Mouse (Mus musculus): ENCODE data around the gene Mrps18b. TPM values are rescaled to one million over a fixed set of nuclear protein-coding genes. Genes with fewer than 3 reads are reported as not detected.

The Mrps18b gene
- polyA plus RNA-seq (2012; ENCODE audit: low replicate concordance), result 4.0 and 5.1 TPM in 2 replicates

GRCm38 (mm10) chr17:35916297-35917142, at the start of gene Mrps18b, which contains the start of gene Ppp1r10:
Gene Mrps18b (minus strand): TSS chr17:35916389.
Gene Ppp1r10 (plus strand): TSS chr17:35916434.

GRCm38 (mm10) chr17:35909919-35910369, 6.2 kb downstream of the Mrps18b start, which contains the start of gene Atat1:
Gene Atat1 (minus strand): TSS chr17:35910075.

GRCm38 (mm10) chr17:35896781-35897643, 19.2 kb downstream of the Mrps18b start, which contains the start of gene 2310061I04Rik:
Gene 2310061I04Rik (minus strand): TSS chr17:35897431.

GRCm38 (mm10) chr17:35879245-35880057, 36.7 kb downstream of the Mrps18b start, which contains the start of gene Dhx16:
Gene Dhx16 (plus strand): TSS chr17:35879819.

GRCm38 (mm10) chr17:35865481-35866280, 50.5 kb downstream of the Mrps18b start, which contains the start of gene Ppp1r18:
Gene Ppp1r18 (plus strand): TSS chr17:35865593.

GRCm38 (mm10) chr17:35861198-35861857, 54.9 kb downstream of the Mrps18b start, which contains the start of gene Nrm:
Gene Nrm (plus strand): TSS chr17:35861318.

Other genes starting within 250 kb of the Mrps18b start
- gene Vars2, start 248.8 kb downstream of the Mrps18b start, polyA plus RNA-seq (2012; ENCODE audit: low replicate concordance), result 46.5 and 99.2 TPM in 2 replicates
- 8.3 and 11.4 TPM in 2 replicates for gene Gtf2h4, start 242.7 kb downstream of the Mrps18b start, polyA plus RNA-seq (2012; ENCODE audit: low replicate concordance)
- 16.9 and 62.8 TPM in 2 replicates for gene Ddr1, start 211.8 kb downstream of the Mrps18b start, polyA plus RNA-seq (2012; ENCODE audit: low replicate concordance)
- gene Ier3, start 94.7 kb downstream of the Mrps18b start, polyA plus RNA-seq (2012; ENCODE audit: low replicate concordance), result 8.4 and 14.3 TPM in 2 replicates
- gene Flot1, start 93.2 kb downstream of the Mrps18b start, polyA plus RNA-seq (2012; ENCODE audit: low replicate concordance), result 36.3 and 38.3 TPM in 2 replicates
- 31.4 and 191 TPM in 2 replicates for gene Tubb5, start 78.1 kb downstream of the Mrps18b start, polyA plus RNA-seq (2012; ENCODE audit: low replicate concordance)
- 12.5 and 21.7 TPM in 2 replicates for gene Mdc1, start 74.9 kb downstream of the Mrps18b start, polyA plus RNA-seq (2012; ENCODE audit: low replicate concordance)
- 23.3 and 52.1 TPM in 2 replicates for gene Nrm, start 55.1 kb downstream of the Mrps18b start, polyA plus RNA-seq (2012; ENCODE audit: low replicate concordance)
- 342 and 589 TPM in 2 replicates for gene Ppp1r18, start 50.8 kb downstream of the Mrps18b start, polyA plus RNA-seq (2012; ENCODE audit: low replicate concordance)
- 46.8 and 73.3 TPM in 2 replicates for gene Dhx16, start 36.6 kb downstream of the Mrps18b start, polyA plus RNA-seq (2012; ENCODE audit: low replicate concordance)
- 119 and 299 TPM in 2 replicates for gene 2310061I04Rik, start 19.0 kb downstream of the Mrps18b start, polyA plus RNA-seq (2012; ENCODE audit: low replicate concordance)
- 39.1 and 85.8 TPM in 2 replicates for gene Atat1, start 6.3 kb downstream of the Mrps18b start, polyA plus RNA-seq (2012; ENCODE audit: low replicate concordance)
- 36.3 and 53.1 TPM in 2 replicates for gene Ppp1r10, start within 50 bp of the Mrps18b start, polyA plus RNA-seq (2012; ENCODE audit: low replicate concordance)
- gene Abcf1, start 53.4 kb upstream of the Mrps18b start, polyA plus RNA-seq (2012; ENCODE audit: low replicate concordance), result 54.6 and 83.7 TPM in 2 replicates
- 75.2 and 143 TPM in 2 replicates for gene Gnl1, start 63.5 kb upstream of the Mrps18b start, polyA plus RNA-seq (2012; ENCODE audit: low replicate concordance)
- gene Prr3, start 63.8 kb upstream of the Mrps18b start, polyA plus RNA-seq (2012; ENCODE audit: low replicate concordance), result 21.6 and 33.3 TPM in 2 replicates
- 12.6 and 22.5 TPM in 2 replicates for gene H2-T24, start 104.2 kb upstream of the Mrps18b start, polyA plus RNA-seq (2012; ENCODE audit: low replicate concordance)
- gene H2-T23, start 116.5 kb upstream of the Mrps18b start, polyA plus RNA-seq (2012; ENCODE audit: low replicate concordance), result 321 and 328 TPM in 2 replicates
- gene H2-T22, start 126.4 kb upstream of the Mrps18b start, polyA plus RNA-seq (2012; ENCODE audit: low replicate concordance), result 38.3 and 49.1 TPM in 2 replicates
- gene Gm6034, start 126.6 kb upstream of the Mrps18b start, polyA plus RNA-seq (2012; ENCODE audit: low replicate concordance), result 0.27 and 0.30 TPM in 2 replicates
- gene Gm11127, start 142.0 kb upstream of the Mrps18b start, polyA plus RNA-seq (2012; ENCODE audit: low replicate concordance), result 151 and 155 TPM in 2 replicates
- gene Gm19684, start 205.3 kb upstream of the Mrps18b start, polyA plus RNA-seq (2012; ENCODE audit: low replicate concordance), result 0.27 and 0.35 TPM in 2 replicates
- 0.76 and 2.1 TPM in 2 replicates for gene Gm7030, start 213.0 kb upstream of the Mrps18b start, polyA plus RNA-seq (2012; ENCODE audit: low replicate concordance)